Mouse (Mus musculus): ENCODE measurements around the gene Hormad2.

GRCm38 (mm10) chr11:4309613-4310012 is 131.3 kb downstream of the Hormad2 start:
- TF ChIP-seq CTCF (conservative IDR thresholded peaks at IDR 0.05; ENCODE audit: low read length) = no peak
- TF ChIP-seq NANOG (IDR thresholded peaks at IDR 0.05; ENCODE audit: borderline replicate concordance, low read length) = no peak
